Mouse (Mus musculus): ENCODE measurements at regions not wholly inside any gene's neighbourhood (a gene's known extent, or its start where the extent isn't known, plus 50 kb on each side); places are given as distances from the start of the nearest gene placed in this dataset.

DNA sequence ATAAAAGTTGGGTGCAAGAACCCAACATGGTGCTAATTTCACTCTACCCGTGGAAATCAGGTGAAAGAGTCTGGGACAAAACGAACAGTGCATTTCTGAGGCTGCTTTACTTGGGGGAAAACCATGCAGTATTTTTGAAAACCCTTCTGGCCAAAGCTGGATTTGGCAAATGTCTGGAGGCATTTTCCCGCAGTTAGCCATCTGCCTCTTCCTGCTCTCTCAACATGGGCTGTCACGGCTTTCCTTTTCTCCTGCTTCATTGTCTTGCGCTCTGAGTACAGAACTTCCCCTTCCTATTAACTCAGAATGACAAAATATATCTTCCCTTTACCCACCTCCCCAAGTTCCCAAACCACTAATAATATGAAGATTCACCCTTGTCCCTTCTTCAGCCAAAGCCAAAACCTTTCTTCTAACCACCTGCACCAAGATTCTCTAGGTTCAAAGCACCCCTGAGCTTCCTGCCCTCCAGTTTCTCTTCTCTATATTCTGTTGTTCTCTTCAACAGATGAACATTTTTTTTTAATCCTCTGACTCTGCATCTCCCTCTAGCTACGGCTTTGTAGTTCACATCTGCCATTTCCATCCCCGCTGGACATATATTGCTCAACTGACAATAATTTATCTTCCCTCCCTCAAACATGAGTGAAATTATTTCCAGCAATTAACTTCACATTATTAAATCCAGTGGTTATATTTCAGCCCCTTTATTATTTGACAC is 57.5 kb upstream of the 4930583I09Rik start:
- no peak overlapping the region for H3K4me2 ChIP-seq (ENCODE audit: low read depth)
- no peaks in the 10 kb centered on the region for H3K36me3 ChIP-seq (ENCODE audit: control insufficient read depth, insufficient read depth, low read length)
- H3K4me1 ChIP-seq (ENCODE audit: control insufficient read depth, insufficient read depth, low read length), result no peaks in the 10 kb centered on the region
- H3K9ac ChIP-seq (ENCODE audit: low read length), result no peak overlapping the region
- DNase-seq (ENCODE audit: low spot score) (no peak), ATAC-seq (ENCODE audit: insufficient read depth, low FRiP score, low TSS enrichment) (no peak)
- H3K9me3 ChIP-seq (ENCODE audit: control insufficient read depth, low read length), result no peaks in the 10 kb centered on the region
- H3K27ac ChIP-seq (ENCODE audit: low read depth, low read length), result no peak overlapping the region
- no peak overlapping the region for H3K4me3 ChIP-seq (ENCODE audit: low read depth, low read length)
- H3K27me3 ChIP-seq (ENCODE audit: control insufficient read depth, insufficient read depth, low read length), result no peaks in the 10 kb centered on the region
- WGBS, result 80% methylated on average over 7 of the region's 7 CpGs
